Mouse (Mus musculus): ENCODE data around the gene Hk2.

The Hk2 gene

DNA sequence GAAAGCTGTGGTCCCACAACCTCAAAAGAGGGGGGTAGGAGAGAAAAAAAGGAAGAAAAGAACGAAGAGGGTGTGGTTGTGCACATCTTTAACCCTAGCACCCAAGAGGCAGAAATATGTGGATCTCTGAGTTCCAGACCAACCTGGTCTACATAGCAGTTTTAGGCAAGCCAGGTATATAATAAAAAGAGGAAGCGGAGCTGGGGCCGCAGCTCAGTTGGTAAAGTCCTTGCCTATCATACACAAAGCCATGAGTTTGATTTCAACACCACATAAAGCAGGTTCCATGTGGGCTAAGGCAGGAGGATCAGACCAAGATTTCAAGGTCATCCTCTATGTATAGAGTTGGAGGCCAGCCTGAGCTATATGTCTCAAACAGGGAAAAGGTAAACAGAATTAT is 4.0 kb downstream of the Hk2 start:
- DNase-seq (ENCODE audit: extremely low spot score, low spot score), result no peak

DNA sequence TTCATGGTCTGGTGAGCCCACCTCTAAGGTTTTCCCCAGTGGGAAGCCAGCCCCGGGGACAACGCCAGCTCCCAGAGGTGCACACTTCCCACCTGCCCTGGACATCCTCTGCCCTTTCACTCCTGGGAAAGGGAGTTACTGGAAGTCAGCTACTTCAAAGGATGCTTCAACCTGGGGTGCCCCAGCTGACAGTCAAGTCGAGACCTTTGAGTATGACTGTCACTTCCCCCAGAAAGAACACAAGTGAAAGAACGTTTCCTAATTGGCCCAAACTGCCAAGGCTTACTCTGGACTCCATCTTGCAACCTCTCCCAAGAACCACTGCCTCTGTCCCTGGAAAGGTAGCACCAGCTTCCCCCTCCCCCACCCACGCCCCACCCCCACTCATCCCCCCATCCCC is 4.5 kb downstream of the Hk2 start:
- DNase-seq (ENCODE audit: extremely low spot score, low spot score), result no peak

DNA sequence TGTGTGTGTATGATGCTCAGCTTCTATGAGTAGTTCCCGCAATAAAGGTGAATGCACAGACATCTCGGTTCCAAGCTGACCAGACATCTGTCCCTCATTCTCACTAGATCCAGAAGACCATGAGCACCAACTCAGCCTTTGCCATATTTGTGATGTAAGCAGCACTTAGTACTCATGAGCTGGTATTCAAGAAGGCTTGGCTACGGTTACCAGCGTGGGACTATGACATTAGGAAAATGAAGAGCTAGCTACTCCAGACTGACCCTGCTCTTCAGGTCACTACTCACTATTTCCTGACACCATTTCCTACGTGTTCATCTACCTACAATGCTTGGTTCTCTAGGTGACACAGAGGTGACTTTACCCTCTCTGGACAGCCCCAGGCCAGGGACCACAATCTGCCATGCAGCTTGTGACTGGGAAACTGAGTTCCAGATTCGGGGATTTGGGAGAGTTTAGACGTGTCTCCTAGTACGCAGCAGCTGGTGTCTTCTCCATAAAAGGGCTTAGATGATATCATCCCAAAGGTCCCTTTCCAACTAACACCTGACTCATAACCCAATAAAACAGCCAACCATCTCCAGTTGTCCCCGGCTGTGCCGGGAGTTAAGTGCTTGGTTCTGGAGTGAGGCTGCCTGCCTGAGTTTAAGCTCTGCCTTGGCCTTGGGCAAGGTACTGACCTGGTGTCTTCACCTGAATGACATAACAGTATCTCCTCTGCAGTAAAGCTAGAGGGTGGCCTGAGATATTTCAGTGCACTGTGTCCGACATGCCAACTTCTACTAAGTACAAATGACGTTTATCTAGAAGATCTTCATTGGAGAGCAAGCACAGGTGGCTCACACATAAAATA is 6.3 kb downstream of the Hk2 start:
- no peak for DNase-seq (ENCODE audit: extremely low spot score, low spot score)

DNA sequence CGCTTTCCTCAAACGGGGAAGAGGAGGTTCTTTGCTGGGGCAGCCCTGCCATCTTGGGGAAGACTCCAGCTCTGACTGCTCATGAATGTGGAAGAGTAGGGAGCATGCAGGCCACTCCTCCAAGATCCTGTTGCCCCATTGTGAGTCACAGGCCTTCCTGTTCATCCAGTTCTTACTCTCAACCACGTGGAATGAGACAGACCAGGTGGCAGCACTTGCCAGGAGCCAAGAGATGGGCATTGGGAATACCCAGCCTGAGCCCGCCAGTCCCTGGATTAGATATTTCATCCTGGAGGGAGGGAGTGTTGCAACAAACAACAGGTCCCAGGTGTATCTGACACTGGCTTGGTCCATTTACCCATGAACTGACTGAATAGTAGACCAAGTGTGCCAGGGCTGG is 7.6 kb downstream of the Hk2 start:
- DNase-seq (ENCODE audit: extremely low spot score, low spot score), result no peak

DNA sequence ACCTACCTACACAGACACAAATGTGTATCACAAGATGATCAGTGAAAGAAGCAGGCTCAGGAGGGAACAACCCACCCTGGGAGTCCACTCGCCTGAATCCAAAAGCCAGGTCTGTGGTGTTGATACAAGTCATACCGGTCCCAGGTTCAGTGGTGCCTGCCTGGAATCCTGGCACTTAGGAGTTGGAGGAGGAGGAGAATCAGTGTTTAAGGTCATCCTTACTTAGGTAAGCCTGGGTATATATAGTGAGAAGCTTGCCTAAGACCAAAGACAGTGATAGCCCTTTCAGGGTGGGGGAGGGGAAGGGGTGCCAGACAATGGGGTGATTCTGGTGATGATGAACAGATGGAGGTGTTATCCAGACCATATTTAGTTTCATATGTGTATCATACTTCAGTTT is 9.0 kb downstream of the Hk2 start:
- no peak for DNase-seq (ENCODE audit: extremely low spot score, low spot score)

DNA sequence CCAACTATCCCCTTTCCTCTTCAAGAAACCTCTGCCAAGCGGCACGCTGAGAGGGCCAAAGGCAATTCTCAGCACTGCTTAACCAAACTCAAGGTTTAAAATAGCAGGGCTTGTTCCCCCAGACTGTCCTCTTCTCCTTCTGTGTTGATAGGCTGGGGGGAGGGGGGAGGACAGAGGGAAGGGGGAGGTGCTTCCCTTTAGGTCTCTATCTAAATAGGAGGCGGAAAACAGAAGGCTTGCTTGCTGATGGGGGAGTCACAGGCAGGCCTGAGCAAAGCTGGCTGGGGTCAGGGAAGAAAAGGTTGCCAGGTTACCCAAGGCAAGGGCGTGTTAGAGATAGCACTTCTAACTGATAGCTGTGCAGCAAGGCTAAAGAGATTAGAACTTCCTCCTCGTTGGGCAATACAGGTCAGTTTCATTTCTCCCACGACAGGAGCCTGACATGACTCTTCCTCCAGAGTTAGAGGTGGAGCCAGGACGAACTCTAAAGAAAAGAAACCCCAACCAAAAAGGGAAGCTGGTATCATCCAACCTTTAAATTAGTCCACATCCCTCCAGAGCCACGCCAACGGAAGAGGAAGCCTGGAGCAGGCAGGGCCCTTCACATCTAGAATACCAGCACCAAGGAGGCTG is 10.3 kb downstream of the Hk2 start:
- DNase-seq (ENCODE audit: extremely low spot score, low spot score), result no peak

DNA sequence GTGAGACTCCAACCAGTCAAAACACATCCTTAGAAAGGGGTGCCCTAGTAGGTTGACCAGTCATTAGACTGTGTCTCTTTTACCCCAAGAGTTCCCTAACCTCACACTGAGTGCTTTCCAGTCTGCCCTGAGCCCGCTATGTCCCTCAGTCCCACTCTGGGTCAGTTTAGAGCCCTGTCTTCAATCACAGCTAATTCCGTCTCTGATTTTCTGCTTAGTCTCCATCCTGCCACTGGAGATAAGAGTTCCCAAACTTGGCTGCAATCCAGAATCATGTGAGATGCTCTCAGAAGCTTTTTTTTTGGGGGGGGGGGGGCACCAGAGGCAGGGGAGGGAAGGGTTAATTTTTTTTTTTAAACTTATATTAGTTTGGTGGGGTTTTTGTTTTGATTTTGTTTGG is 11.5 kb downstream of the Hk2 start:
- no peak for DNase-seq (ENCODE audit: extremely low spot score, low spot score)

DNA sequence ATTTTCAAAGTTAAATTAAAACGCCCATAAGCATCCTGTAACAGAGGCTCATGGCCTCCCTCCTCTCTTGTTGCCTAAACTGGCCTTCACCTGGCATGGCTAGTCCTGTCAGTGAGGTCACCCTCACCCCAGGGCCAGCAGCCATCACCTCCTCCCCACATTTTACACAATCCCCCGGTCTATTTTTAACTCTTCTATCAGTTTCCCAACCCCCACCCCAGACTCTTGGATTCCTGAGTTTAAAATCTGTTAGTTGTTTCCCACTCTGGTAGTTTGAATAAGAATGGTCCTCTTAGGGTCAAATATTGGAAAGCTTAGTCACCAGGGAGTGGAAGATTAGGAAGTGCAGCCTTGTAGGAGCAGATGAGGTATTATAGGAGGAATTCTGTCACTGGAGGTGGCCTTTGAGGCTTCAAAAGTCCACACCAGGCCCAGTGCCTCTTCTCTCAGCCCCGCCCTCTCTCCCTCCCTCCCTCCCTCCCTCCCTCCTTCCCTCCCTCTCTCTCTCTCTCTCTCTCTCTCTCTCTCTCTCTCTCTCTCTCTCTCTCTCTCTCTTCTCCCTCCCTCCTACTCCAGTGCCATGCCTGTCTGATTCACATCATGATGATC is 13.4 kb downstream of the Hk2 start:
- no peak for DNase-seq (ENCODE audit: extremely low spot score, low spot score)

DNA sequence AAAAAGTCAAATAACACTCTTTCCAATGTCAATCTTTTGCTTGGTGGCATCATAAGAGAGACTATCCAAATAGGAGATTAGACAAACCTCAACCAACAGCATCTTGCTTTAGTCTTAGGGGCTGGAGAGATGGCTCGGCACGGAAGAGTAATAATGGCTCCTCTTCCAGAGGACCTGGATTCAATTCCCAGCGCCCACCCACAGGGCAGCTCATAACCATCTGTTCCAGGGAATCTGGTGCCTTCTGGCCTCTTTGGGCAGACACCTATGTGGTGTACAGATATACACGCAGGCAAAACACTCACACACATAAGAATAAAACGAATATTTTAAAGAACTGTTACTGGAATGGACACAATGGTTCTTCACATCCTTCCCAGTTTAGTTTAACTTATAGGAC is 15.0 kb downstream of the Hk2 start:
- DNase-seq (ENCODE audit: extremely low spot score, low spot score), result no peak

DNA sequence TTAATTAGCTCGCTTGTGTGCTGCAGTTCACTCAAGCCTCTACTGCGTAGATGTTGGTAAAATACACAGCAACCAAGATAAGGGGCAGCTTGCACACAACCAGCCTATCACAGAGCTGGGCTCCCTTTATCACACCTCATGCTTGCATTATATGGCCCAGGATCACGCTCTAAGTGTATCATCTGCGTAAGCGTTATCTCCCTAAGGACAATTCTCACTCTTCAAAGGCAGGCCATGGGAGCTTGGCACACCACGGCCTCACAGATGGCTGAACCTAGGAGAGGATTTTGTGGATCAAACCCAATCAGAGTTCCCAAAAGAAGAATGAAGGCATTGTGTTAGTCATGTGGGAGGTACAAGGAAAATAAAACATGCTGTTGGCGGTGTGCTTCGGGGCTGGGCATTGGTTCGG is 17.4 kb downstream of the Hk2 start:
- no peak for DNase-seq (ENCODE audit: extremely low spot score, low spot score)

DNA sequence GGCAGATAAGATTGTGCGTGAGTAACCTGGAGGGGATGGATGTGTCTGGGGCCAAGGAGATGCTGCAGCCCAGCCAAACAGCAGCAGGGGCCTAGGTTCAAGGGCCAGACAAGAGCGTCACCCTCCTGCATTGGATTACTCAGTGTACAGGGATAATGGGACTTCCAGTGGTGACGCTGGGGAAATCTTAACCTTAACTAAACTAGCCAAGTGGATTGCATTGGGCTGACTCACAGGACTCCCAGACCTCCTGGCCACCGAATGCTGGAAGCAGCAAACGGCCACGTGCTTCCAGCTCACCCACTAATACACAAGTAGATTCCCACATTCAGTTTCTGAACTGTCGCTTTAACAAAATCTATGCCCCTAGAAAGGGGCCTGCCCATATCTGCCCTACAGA is 18.0 kb downstream of the Hk2 start:
- no peak for DNase-seq (ENCODE audit: extremely low spot score, low spot score)

DNA sequence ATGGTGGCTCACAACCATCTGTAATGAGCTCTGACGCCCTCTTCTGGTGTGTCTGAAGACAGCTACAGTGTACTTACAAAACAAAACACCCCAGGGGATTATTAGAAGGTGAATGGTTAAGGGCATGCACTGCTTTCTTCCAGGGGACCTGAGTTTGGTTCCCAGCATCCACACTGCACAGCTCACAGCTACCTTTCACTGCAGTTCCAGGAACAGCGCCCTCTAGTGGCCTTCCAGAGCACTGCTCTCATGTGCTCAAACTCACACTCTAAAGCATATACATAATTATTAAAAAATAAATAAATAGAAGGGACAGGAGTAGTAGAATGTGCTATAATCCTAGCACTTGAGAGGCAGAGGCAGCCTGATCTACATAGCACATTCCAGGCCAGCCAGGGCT is 18.9 kb downstream of the Hk2 start:
- no peak for DNase-seq (ENCODE audit: extremely low spot score, low spot score)

DNA sequence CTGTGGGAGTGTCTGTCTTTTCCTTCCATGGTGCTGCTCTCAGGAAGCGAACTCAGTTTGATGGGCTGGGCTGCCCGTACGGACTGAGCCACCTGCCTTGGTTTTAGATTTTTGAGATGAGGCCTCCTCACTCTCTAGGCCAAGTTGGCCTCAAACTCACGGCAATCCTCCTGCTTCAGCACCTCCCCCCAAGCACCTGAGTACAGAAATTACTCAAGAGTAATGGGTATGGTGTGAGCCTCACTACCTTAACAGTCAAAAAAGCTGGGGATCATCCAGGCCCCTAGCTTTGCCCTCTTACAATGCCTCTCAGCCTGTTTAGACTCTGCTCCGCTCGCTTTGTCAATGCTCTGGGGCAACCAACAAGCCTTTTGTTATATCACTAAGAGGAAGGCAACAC is 19.5 kb downstream of the Hk2 start:
- no peak for DNase-seq (ENCODE audit: extremely low spot score, low spot score)

DNA sequence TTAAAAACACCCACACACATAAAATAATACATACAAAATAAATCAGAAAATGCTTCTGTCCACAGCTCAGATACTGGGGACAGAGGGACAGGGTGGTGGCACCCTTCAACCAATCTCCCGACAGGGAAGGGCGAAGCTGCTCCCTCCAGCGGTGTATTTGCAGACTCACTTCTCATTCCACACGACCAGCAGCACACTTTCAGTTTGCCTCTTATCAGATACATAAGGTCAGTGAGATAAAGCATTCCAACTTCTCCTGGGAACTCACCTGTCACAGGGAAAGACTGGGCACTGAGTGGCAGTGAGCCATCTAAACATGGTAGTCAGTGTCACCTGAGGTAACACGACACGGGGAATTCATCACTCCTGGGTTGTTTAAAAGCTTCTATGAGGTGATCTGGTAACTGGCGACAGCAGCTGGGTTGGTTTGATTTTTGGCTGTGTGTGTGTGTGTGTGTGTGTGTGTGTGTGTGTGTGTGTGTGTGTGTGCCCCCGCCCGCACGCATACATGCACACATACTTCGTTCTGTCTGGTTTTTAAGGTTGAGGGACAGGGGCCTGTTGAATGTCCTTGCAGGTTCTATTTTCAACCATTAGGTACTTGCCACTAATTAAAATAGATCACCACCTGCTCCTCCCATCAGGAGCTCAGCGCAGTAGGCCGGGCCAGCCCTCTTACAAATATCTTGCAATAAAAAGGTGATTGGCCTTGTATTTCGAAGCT is 20.5 kb downstream of the Hk2 start:
- DNase-seq (ENCODE audit: extremely low spot score, low spot score), result no peak

DNA sequence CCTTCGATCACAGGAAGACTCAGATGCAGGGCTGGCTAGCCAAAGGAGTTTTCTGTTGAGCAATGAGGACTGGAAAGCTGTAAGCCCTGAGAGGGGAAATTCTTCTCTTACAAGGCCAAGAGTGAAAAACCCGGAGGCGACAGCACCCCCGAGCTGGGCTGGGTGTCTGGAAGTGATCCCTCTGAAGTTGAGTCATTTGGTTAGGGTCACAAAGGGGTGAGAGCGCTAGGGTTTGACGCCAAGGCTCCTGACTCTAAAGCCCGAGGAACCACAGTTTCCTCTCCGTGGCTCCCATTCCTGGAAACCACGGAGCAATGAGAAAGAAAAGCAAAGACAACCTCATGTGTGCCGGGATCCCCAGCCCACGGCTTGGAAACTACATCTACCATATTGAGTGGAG is 21.2 kb downstream of the Hk2 start:
- no peak for DNase-seq (ENCODE audit: extremely low spot score, low spot score)

DNA sequence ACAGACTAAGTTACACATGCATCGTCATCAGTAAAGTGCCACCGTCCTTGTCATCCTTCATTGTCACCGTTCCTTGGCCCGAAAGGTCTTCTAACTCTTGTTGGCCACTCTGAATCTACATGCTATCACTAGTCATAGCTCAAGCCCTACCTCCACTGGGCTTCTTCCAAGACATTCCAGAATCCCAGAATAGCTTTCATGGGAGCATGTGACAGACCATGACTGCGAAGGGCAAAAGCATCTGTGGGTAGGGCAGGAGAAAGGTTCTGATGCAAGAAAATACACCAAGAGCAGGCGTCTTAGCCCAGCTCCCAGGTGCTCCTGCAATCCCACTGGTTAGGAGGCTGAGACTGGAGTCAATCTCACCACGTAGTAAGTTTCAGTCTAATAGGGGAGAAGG is 22.5 kb downstream of the Hk2 start:
- DNase-seq (ENCODE audit: extremely low spot score, low spot score), result no peak

DNA sequence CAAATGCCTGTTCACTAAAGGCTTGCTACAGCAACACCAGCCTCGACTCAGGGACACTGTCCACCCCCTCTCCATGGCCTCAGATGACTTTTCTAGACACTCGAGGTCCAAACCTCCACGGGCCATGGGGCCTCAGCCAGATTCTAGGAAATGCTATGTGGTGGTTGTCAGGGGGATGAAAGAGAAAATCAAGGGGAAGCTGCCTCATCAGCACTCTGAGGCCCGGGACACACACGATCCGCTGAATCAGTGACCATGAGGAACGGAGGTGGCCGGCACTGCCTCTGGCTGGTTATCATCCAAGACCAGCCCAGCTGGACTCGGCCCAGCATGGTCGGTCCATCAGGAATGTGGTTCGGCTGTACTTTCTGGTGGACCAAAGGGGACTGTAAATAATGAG is 23.2 kb downstream of the Hk2 start:
- no peak for DNase-seq (ENCODE audit: extremely low spot score, low spot score)

DNA sequence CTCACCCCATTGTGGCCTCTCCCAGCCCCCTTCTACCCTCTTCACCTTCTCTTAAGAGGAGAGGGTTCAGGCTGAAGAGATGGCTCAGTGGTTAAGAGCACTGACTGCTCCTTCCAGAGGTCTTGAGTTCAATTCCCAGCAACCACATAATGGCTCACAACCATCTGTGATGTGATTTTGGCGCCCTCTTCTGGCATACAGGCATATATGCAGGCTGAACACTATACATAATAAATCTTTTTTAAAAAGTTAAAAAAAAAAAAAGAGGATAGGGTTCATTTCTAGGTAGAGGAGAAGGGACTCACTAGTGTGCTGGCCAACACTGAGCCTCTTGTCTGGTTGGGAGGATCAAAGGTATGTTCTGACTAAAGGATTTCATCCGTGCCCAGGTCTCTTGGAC is 24.2 kb downstream of the Hk2 start:
- no peak for DNase-seq (ENCODE audit: extremely low spot score, low spot score)

DNA sequence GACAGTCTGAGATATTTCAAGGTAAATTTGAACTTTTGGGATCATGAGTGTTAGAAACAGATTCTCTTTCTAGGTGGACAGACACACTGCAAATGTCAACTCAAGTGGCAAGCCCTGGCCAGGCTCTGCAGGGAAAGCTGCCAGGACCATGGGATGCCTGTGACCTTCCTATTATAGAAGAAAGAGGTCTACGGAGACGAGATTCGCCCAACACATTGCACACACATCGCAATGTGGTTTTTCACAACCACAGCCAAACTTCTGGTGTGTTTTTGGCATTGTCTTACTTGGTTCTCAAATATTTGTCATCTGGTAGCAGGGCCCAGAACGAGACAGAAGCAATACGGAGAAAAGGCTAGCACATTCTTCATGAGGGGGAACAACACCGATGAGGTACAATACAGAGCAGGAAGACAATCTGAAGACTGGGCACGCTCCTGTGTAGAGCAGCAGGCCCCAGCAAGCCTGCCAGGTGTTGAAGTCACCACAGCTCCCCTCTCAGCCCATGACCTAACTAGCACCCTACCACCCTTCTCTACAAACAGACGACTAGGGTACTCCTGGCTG is 26.1 kb downstream of the Hk2 start:
- DNase-seq (ENCODE audit: extremely low spot score, low spot score), result no peak

DNA sequence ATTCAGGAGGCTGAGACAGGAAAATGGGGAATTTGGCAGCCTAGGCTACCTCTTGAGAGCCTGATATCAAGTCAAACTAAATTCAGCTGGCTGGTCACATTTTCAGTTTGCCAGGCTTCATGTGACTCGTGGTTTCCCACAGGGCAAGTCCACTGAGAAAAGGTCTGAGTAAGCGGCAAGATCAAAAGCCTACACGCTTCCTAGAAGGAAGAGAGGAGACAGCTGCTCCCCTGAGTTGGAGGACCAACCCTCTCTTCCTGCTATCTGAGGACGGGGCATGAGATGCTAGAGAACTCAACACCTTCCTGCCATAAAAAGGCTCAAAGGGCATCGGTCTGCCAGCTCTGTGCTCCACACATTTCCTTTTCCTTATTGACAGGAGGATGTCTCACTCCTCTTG is 27.2 kb downstream of the Hk2 start:
- DNase-seq (ENCODE audit: extremely low spot score, low spot score), result no peak

DNA sequence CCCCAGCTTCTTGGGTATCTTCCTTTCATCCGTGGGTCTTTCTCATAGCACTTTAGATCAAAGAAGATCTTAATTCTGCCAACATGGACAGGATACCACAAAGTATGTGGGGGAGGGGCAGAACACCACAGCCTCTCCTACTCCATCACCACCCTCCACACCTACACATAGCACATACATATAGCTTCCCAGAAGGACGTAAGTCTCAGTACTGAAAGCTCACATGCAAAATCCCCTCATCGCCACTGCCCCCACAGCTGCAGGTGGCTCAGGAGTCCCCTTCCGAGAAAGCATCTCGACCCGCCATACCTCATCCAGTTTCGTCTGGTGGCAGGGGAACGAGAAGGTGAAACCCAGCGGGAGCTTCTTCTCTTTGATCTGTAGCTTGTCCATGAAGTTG is 29.7 kb downstream of the Hk2 start:
- DNase-seq (ENCODE audit: extremely low spot score, low spot score), result no peak

DNA sequence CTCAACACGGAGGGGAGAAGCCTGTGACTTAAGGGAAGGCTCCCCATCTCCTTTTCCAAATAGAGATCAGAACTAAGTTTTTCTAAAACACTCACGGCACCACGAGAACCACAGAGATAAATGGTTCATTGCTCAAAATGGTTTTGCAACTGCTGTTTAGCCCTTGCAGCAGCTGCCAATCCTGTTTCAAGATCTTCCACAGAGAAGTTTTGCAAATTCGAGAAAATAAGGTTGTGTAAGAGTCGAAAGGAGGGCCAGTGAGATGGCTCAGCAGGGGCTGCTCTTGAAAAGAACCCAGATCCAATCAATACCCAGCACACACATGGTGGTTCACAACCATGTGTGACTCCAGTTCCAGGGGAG is 32.8 kb downstream of the Hk2 start:
- no peak for DNase-seq (ENCODE audit: extremely low spot score, low spot score)
